Comparison of ENCODE assay signal across 8 mouse cellular contexts in the genomic region with DNA sequence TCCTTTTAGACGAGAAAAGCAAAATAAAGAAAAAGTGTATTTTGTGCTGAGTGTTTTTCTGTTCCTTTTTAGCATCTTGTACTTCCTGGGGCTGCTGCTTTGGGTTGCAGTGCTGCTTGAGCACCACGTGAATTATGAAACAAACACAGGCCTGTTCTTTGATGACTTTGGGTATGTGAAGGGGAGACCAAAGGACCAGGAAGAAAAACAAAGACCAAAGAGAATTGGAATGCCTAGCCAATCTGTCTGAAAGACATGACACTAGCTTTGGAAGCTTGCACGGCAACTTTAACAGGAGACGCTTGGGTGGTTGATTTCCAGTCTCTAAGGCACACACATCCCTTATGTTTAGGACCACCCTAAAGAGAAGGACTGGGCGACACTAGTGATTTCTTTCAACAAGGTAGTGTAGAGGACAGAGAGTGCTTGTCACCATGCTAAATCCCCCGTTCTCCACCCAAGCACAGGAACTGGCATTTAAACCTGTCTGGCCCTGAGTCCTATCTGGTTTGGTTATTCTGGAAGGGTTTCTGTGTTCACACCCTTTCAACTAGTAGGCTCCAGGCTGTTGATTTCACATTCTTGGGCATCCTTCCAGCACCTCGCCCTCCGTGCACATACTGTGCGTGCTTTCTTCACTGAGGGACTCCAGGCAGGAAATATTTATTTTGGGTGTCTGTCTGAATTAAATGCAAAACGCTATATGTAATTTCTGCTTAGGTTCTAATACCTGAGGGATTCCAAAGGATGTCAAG. TPM values are rescaled to one million over a fixed set of nuclear protein-coding genes. Genes with fewer than 3 reads are reported as not detected.
A peak's percentile ranks its signal among the peaks of the same experiment; 100 is the strongest.
DNase-seq lines count a peak whose midpoint lies in the region; ATAC-seq and TF ChIP-seq lines count a peak whose summit lies in the region.

No protein-coding gene starts in this region.

- H3K27ac ChIP-seq in embryonic facial prominence, embryonic 13.5 days: peak overlapping the region; percentile 89

- no peak overlapping the region for H3K9ac ChIP-seq in embryonic facial prominence, embryonic 13.5 days

- 0 out of 2 replicates have a peak, but pooled peaks cover 3% of the 10 kb centered on the region for H3K27me3 ChIP-seq in embryonic facial prominence, embryonic 13.5 days
- no peaks in the 10 kb centered on the region for H3K27me3 ChIP-seq in myocyte (ENCODE audit: control insufficient read depth, insufficient read depth, insufficient read length)

- 10% methylated on average over 10 of the region's 10 CpGs for WGBS in embryonic facial prominence, embryonic 13.5 days

- peak overlapping the region; percentile 45 for H3K4me2 ChIP-seq in embryonic facial prominence, embryonic 13.5 days
- H3K4me2 ChIP-seq in myocyte (ENCODE audit: low read depth): peak overlapping the region; percentile 74

- H3K79me2 ChIP-seq in myocyte (ENCODE audit: control insufficient read depth, insufficient read depth): no peaks in the 10 kb centered on the region

- H3ac ChIP-seq in myocyte (ENCODE audit: control insufficient read depth, insufficient read length): no peak overlapping the region

- H3K36me3 ChIP-seq in embryonic facial prominence, embryonic 13.5 days: no peaks in the 10 kb centered on the region
- no peaks in the 10 kb centered on the region for H3K36me3 ChIP-seq in myocyte (ENCODE audit: control insufficient read depth, insufficient read depth)

- H3K9me3 ChIP-seq in embryonic facial prominence, embryonic 13.5 days: no peaks in the 10 kb centered on the region

- intact Hi-C loops in heart, postnatal 10 days (cut with DNase I): loop anchor here (5.0 kb wide), 1 partner anchor 169 kb away; no protein-coding TSS in a partner anchor

- peak; percentile 52 to 53 for DNase-seq in cerebellum, postnatal 10 days
- no peak for DNase-seq in cerebellum, postnatal 4 days (ENCODE audit: low spot score in 2 of 2)
- DNase-seq in heart, postnatal 10 days: peak; percentile 87 to 88
- DNase-seq in kidney, postnatal 4 days: peak; percentile 75 to 81
- DNase-seq in layer of hippocampus, adult 9-11 months: no peak

- H3K4me1 ChIP-seq in embryonic facial prominence, embryonic 13.5 days: peaks cover 60% of the 10 kb centered on the region

- ATAC-seq in embryonic facial prominence, embryonic 13.5 days (ENCODE audit: insufficient number of reproducible peaks, insufficient read depth, low FRiP score, low TSS enrichment, low read depth): peak; percentile 88
- no peak for ATAC-seq in granulocyte monocyte progenitor cell, adult 5-6 weeks (replicated peaks; ENCODE audit: poor library complexity, severe bottlenecking)

- H3K4me3 ChIP-seq in embryonic facial prominence, embryonic 13.5 days: 0 out of 2 replicates have a peak overlapping the region, but pooled peaks have one; percentile 12
- H3K4me3 ChIP-seq in myocyte: no peak overlapping the region

- no peak for TF ChIP-seq POLR2A in myocyte (IDR thresholded peaks at IDR 0.05; ENCODE audit: insufficient read length, low read depth)

TF ChIP-seq in myocyte, 11 proteins besides CTCF, POLR2A, EP300 and RAD21:
- TF ChIP-seq MAX (IDR thresholded peaks at IDR 0.05; ENCODE audit: low read depth): no peak
- no peak for TF ChIP-seq MYOG (IDR thresholded peaks at IDR 0.05; ENCODE audit: control insufficient read depth in 1 of 3, insufficient read depth in 1 of 3, insufficient read length in 2 of 3, low read depth in 2 of 3)
- no peak for TF ChIP-seq SRF (IDR thresholded peaks at IDR 0.05; ENCODE audit: control insufficient read depth, insufficient read length, low read depth)
- no peak for TF ChIP-seq TCF3 (IDR thresholded peaks at IDR 0.05; ENCODE audit: insufficient read length, low read depth)
- no peak for TF ChIP-seq POLR2AphosphoS2 (IDR thresholded peaks at IDR 0.05; ENCODE audit: insufficient read length, low read depth)
- TF ChIP-seq MYOD1 (IDR thresholded peaks at IDR 0.05; ENCODE audit: control insufficient read depth in 1 of 3, insufficient read length in 2 of 3, low read depth in 2 of 3): no peak
- no peak for TF ChIP-seq CEBPB (IDR thresholded peaks at IDR 0.05; ENCODE audit: insufficient read depth, poor library complexity, severe bottlenecking)
- no peak for TF ChIP-seq USF1 (IDR thresholded peaks at IDR 0.05; ENCODE audit: low read depth)
- TF ChIP-seq TCF12 (IDR thresholded peaks at IDR 0.05; ENCODE audit: insufficient read depth, poor library complexity, severe bottlenecking): no peak
- no peak for TF ChIP-seq REST (IDR thresholded peaks at IDR 0.05; ENCODE audit: insufficient read depth, insufficient read length)
- no peak for TF ChIP-seq E2F4 (IDR thresholded peaks at IDR 0.05; ENCODE audit: insufficient read depth)

RNA-seq across cellular contexts. Expression of gene Tmpo, which starts 59.9 kb away (rescaled TPM):
- polyA plus RNA-seq in embryonic facial prominence, embryonic 13.5 days (2015; fragmentation: Nextera tagmentation; extraction: Ambion mirVana): 237 and 252 TPM in 2 replicates
- total RNA-seq in heart, postnatal 10 days (2021): 100 to 1,000 TPM in 1 of 2 experiments, 10 to 100 TPM in 1; 99.0 to 107 TPM
- polyA plus RNA-seq in myocyte (2012; fragmentation: generic; extraction: Trizol): 55.6 TPM
- total RNA-seq in granulocyte monocyte progenitor cell, adult 5-6 weeks (2014; fragmentation: Nextera tagmentation): 186 and 211 TPM in 2 replicates
- total RNA-seq in granulocyte monocyte progenitor cell, adult 5-6 weeks (2017): 339 and 445 TPM in 2 replicates

Comparison
In these comparisons a context has a peak if more than half of its experiments do, and no peak if none do; other contexts are left out.
1. DNase-seq: peak in cerebellum, postnatal 10 days (2 of 2), heart, postnatal 10 days (2 of 2) and kidney, postnatal 4 days (2 of 2); none in cerebellum, postnatal 4 days (0 of 2) and layer of hippocampus, adult 9-11 months (single experiment).